Mouse (Mus musculus): ENCODE measurements around the gene Rnf224.

GRCm38 (mm10) chr2:25224492-25224765 lies 12.2 kb downstream of the Rnf224 start, which contains the start of gene Tubb4b:
- TF ChIP-seq CTCF (conservative IDR thresholded peaks at IDR 0.05; ENCODE audit: insufficient read depth, insufficient read length, low read depth, low read length) (0 out of 2 replicates have a peak, but pooled peaks have one; percentile 34), POLR2A (IDR thresholded peaks at IDR 0.05; ENCODE audit: low read depth, low read length) (peak; percentile 99)

Measured in kidney, adult 2 months (tissue).